Mouse (Mus musculus) megakaryocyte-erythroid progenitor cell, adult 5-6 weeks (primary cell): Measurements from ENCODE around the gene Mcm10. TPM values are rescaled to one million over a fixed set of nuclear protein-coding genes. Genes with fewer than 3 reads are reported as not detected.

Source experiments
- ATAC-seq: replicated peaks from 2 replicates; pipeline ENCODE4 v1.8.0; 2016; ENCODE audit warnings: mild to moderate bottlenecking, inconsistent platforms; ENCODE audit not compliant: severe bottlenecking, poor library complexity, low FRiP score, low TSS enrichment
- total RNA-seq, 2 experiments: library from RNA; stranded (forward) in 1 of 2; stranded (reverse) in 1 of 2; fragments of 200-1000, 215-1000 nt in 1 of 2; fragments of >200 nt in 1 of 2; fragmentation: Nextera tagmentation in 1 of 2; gene quantifications; 2 replicates each; pipeline ENCODE4 v1.2.3; 2014 to 2017

Mcm10 gene
- total RNA-seq (2014; fragmentation: Nextera tagmentation), result 121 and 141 TPM in 2 replicates
- total RNA-seq (2017), result 92.5 and 121 TPM in 2 replicates

- peak; percentile 99 for ATAC-seq
Measured at GRCm38 (mm10) chr2:5012491-5013324, at the start of gene Mcm10. TSS of gene Mcm10 (minus strand) at chr2:5012791.

- ATAC-seq, result no peak
Measured at GRCm38 (mm10) chr2:5061133-5061708, 48.6 kb upstream of the Mcm10 start.

DNA sequence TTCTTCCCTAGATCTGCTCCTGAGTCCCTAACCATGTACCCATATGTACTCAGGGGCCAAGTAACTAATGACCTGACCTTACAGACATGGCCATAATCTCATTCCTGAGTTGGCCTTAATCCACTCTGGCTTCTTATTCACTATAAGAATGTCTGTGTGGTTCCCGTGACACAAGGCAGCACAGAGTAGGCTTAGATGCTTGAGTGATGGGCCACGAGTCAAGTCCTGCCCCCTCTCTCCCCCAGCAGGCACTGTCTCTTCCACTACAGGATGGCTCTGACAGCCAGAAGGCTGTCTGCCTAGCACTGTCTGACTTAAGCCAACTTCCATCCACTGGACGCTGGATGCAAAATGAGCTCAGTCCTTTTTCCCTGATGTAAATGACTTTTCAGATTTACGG lies 47.4 kb upstream of the Mcm10 start:
- ATAC-seq, result no peak

GRCm38 (mm10) chr2:5058436-5058835 lies 45.8 kb upstream of the Mcm10 start:
- ATAC-seq, result 0 out of 2 replicates have a peak, but pooled peaks have one; percentile 24

- peak; percentile 62 for ATAC-seq
Measured at GRCm38 (mm10) chr2:5050562-5050961, 38.0 kb upstream of the Mcm10 start.

GRCm38 (mm10) chr2:5047016-5047415 lies 34.4 kb upstream of the Mcm10 start:
- ATAC-seq, result peak; percentile 60

- no peak for ATAC-seq
Measured at GRCm38 (mm10) chr2:5045269-5045965, 32.8 kb upstream of the Mcm10 start.

- ATAC-seq, result no peak
Measured at GRCm38 (mm10) chr2:5044321-5044720, 31.7 kb upstream of the Mcm10 start.

GRCm38 (mm10) chr2:5043476-5043761 lies 30.8 kb upstream of the Mcm10 start:
- ATAC-seq, result no peak

- peak; percentile 72 for ATAC-seq
Measured at GRCm38 (mm10) chr2:5042616-5043475, 30.3 kb upstream of the Mcm10 start.

DNA sequence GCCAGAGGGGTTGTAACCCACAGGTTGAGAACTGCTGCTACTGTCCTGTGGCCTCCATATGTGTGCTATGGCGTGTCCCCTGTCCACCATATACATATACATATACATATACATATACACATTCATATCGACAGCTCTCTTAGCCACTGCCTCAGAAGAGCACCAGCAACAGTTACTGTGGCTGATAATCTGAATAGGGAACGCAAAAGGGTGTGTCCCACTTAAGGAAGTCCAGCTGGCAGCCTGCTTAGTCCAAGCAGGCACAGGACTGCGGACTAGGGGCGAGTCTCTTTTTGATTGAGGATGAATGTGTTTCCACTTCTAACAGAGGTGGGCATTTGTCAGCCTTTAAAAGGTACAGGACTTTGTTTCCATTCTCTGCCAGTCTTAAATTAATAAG lies 29.3 kb upstream of the Mcm10 start:
- peak; percentile 10; the same call in 1 of the 2 replicates for ATAC-seq

GRCm38 (mm10) chr2:5040281-5041161 lies 27.9 kb upstream of the Mcm10 start:
- ATAC-seq, result peak; percentile 58

DNA sequence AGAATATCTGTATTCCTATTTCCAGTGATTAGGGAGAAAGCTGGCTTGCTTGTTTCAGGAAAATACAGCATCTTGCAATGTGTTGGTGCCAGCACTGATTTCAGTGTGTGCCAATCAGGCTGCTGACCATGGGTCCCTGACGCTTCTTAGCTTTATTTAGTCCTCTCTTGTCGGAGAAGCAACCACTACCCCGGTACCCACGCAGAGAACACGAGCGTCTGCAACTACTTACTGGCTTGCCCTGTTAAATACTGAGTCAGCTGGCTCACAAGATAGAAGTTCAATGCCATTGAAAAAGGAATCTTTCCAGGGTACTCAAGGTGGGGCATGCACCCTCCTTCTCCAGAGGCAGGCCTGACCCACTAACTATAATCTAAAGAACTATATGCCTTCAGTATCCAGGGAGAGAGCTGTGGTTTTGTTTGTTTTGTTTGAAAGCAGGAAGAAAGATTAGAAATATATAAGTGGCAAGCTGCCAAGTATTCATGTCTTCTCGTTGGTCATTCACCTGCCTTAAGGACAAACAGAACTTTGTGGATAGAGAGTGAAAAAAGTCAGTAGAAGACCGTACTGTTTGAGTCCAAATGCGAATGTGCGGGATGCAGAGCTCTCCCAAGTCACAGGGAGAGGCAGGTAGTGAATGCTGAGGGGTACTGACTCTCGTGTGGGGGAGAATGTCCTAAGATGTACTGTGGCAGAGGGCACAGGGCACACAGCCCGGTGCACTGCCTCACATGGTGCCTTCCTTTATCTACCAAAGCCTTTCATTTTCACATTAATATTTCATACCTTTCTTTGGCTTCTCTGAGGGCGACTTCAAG lies 27.0 kb upstream of the Mcm10 start:
- ATAC-seq, result no peak

GRCm38 (mm10) chr2:5038320-5038719 lies 25.7 kb upstream of the Mcm10 start:
- ATAC-seq, result no peak

GRCm38 (mm10) chr2:5037390-5037789 lies 24.8 kb upstream of the Mcm10 start:
- ATAC-seq, result no peak

GRCm38 (mm10) chr2:5036411-5037076 lies 24.0 kb upstream of the Mcm10 start:
- no peak for ATAC-seq

DNA sequence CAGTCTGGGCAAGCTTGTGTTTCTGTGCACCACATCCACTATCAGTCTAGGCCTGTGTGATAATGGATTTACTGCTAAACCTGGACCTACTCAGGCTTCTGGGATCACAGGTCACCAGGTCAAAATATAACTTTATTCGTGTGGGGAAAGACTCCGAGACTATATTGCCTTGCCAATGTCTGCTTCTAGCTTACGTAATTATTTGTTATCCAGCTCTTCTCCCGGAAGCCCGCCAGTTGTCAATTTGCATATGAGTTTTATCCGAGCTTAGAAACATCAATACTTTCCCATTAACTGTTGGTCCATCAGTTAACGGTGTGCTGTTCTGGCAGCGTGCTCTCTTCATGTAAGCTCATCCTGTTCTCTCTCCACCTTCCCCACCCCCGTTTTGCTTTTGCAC lies 22.6 kb upstream of the Mcm10 start:
- no peak for ATAC-seq
